Mouse (Mus musculus) thymus, postnatal 14 days (tissue): ENCODE data around the gene Gm525.
"Not testable (repeated sequence)": the region's sequence is repeated elsewhere in the genome, so short reads cannot be mapped to it uniquely, and the experiment has no call there.

Experiments used
- DNase-seq: peaks from one replicate; pipeline ENCODE4 v3.0.0; 2021

Gene Gm525

DNA sequence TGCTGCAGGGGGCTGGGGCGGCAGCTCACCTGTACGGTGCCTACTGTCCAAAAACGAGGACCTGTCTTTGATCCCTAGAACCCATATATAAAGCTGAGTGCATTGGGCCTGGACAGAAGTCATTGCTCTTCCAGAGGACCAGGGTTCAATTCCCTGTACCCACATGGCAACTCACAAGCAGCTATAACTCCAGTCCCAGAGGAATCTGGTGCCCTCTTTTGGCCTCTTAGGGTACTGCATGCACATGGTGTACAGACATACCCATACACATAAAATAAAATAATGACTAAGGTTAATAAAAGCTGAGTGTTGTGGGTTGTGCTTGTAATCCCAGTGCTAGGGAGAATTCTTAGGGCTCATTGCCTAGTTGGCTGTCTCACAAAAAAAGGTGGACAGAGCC lies 8.3 kb upstream of the Gm525 start:
- peak; percentile 79 for DNase-seq

DNA sequence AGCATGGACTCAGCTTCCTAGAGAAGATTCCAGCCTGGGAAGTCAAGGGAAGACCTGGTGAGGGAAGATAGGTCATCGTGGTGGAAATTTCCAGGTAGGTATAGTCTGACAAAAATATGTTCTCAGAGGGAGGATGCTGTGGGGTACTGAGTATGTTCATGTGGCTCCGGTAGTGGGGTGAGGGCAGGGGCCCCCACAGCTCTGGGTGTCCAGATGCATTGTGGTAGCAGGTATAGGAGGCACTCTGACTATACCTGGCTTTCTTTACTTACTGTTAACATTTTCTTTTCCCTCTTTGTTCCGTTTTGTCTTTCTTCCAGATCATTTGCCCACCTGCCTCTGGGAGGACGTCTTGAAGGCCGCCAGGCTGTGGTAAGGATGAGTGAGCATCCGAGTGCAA lies 7.5 kb upstream of the Gm525 start:
- peak; percentile 78 for DNase-seq

DNA sequence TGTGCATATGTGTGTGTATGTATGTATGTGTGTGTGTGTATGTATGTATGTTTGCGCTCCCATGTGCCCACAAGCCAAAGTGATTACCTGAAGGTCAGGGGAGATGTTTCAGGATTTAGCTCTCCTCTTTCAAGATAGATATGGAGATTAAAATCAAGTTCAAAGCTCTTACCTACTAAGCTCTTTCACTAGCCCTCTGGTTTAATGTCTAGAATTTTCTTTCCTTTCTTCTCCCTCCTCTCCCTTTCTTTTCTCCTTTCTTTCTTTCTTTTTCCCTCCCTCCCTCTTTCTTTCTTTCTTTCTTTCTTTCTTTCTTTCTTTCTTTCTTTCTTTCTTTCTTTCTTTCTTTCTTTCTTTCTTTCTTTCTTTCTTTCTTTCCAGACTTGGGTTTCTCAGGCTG lies 6.9 kb upstream of the Gm525 start, which contains the start of gene Dgke:
TSS of gene Dgke (minus strand) at position 101 of the 400 bp plus-strand sequence.
- peak; percentile 9 for DNase-seq

DNA sequence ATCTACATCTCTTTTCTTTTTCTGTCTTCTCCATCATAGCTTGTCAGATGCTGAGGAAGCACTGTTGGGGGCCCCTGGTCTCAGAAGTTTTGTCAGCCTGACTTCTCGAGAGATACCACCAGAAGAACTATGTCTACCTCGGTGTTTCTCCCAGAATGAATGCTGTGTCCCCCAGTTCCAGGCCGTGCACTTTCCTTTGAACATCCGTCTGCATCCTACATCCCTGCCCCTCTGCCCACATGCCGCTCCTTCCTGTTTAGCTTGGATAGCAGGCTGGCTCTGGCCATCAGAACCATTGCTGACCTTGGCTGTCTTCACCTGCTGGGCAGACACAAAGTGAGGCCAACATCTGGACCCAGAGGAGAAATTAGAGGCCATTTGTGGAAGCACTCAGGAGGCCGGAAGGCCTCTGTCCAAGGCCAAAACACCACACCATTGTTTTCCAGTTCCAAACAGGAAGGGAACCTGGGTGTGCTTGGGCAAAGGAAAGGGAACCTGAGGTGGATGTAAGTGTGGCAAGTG lies 6.3 kb upstream of the Gm525 start:
- peak; percentile 64 for DNase-seq

DNA sequence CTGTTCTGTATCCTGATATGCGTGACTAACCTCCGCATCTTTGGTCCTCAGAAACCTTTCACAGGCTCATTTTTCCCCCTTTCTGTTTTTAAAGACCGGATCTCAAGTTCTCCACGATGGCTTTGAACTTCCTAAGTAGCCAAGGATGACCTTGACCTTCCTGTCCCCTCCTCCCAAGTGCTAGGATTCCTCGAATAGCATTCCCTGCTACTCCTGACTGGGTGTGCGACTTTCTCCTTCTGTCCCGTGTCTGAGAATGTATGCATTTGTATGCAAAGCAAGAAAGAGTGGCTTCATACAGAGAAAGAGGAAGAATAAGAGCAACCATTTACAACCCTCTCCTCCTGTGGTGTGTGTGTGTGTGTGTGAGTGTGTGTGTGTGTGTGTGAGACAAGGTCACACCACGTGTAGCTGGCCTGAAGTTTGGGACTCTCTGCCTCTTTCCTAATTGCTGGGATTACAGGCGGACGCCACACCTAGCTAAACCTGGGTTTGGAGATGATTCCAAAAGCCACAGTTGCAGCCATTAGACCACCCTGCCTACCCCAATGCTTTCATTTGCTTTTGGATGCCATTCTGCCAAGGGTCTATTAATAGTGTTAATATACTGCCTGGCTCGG lies 5.7 kb upstream of the Gm525 start:
- DNase-seq = no peak

DNA sequence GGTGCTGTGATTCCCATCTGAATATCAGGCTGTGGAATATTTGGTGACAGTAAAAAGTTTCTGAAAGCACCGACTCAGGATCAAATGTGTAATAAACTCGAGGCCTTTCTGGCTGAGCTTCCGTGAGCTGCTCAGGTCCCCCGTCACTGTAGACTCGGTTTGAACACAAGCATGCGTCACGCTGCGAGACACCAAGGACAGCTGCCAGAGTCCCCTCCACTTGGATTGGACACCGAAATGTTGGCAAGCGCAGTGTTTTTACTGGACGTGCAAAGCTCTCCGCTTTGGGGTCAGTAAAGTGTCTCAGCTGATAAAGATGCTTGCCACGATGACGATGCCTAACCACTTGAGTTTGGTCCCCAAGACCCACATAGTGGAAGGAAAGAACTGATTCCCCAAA lies 5.0 kb upstream of the Gm525 start:
- peak; percentile 42 for DNase-seq

DNA sequence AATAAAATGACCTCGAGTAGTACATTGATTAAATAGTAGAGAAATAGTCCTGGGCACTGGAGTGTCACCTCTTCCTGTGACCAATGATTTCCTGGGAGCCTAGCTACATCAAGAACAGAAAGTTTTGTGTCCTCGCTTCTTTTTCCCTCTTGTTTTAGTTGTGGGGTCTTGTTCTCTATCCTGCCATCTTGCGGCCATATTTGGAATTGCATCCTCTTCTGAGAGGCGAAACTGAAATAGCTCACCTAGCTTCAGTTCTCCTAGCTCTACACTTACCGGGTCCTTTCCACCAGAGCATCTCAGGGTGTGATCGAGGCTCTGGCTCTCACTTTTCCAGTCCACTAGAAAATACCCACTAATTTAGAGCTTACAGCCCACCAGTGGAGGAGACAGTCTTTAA lies 4.3 kb upstream of the Gm525 start:
- peak; percentile 90 for DNase-seq

DNA sequence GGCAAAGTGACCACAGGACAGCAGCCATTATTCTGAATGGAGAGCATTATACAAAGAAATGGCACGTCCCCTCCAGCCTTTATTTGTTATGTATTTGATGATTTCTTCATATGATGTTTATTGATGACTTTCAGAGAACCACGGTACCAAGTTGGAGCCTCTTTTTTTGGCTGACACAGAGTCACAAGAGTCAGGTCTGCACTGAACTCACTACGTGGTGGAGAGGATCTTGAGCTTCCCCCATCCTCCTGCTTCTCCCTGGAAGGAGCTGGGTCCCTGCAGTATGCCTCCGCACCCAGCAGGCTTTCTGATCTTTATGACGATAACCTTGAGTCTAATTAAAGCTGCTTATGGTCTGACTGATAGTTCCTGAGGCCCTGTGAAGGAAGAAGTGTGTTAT lies 2.1 kb upstream of the Gm525 start:
- no peak for DNase-seq

DNA sequence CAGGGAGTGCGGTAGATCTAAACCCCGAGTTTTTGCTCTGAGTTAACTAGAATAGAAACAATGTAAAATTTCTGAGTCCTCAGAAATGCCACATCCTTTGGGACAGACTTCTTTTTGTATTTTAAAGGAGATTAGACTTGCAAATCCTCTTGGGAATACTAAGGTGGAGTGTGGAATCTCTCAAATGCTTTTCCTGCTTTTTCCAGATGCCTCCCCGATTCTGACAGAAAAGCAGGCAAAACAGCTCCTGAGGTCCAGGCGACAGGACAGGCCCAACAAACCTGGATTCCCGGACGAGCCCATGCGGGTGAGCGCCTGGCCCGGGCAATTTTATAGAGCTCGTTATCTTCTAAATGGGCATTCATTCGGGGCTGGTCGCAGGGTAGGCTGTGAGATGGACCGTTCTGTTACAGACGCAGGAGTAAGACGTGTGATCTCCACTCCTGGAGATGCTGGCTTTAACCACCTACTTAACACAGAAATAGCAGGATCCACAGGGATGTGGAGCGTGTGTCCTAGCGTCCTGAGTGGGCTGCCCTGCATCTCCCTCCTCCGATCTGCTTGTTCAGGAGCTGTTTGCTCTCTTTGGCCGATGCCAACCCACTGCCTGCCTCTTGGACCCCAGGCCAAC lies 1.3 kb downstream of the Gm525 start:
- DNase-seq = no peak

DNA sequence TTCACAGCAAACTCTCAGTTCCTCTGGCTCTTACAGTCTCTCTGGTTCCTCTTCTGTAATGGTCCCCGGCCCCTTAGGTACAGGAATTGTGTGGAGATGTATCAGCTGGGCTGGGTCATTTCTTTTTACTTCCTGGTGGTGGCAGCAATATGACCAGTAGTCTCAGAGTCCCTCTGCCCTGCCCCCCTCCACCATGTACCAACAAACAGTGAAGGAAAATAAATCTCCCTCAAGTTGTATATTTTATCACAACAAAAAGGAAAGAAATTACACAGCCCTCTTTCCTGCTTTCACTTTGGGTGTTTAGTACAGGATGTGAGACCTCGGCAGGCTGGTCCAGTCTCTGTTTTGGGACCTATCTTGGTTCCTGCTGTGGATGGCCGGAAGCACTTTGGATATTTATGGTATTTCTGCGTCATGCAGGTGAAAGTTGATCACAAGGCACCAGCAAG lies 2.8 kb downstream of the Gm525 start:
- peak; percentile 45 for DNase-seq

DNA sequence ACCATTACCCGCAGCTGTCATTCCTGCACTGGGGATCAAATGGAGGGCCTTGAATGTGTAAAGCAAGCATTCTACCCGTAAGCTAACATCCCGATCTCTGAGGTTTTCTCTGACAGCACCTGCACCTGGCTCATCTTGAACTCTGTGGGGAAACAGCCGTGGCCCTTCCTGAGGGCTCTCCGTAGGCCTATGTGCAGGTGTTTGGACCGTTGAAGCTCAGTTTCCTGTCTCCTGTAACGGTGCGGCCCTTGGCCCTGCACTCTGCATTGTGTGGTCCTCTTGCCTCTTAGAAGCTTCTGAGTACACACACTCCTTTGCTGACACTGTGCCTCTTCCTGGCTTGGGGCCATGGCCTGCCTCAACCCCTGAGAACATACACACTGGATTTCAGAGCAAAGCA lies 4.0 kb downstream of the Gm525 start:
- DNase-seq = peak; percentile 91

DNA sequence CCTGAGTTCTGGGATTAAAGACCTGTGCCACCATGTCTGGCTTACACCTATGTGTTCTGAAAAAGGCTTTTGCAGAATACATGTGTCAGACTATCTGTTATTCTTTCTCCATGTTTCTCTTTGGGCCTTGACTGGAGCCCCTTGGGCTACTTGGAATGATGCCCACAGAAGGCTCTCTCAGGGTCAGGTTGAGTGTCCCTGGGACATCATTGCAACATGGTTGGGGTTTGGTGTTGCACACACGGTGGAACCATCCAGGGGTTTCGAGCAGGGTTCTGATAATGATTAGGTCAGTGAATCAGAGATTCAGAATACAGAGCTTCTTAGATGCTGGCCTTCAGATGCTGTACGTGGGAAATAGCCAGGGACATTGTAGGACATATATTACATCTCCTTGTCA lies 4.7 kb downstream of the Gm525 start:
- no peak for DNase-seq

DNA sequence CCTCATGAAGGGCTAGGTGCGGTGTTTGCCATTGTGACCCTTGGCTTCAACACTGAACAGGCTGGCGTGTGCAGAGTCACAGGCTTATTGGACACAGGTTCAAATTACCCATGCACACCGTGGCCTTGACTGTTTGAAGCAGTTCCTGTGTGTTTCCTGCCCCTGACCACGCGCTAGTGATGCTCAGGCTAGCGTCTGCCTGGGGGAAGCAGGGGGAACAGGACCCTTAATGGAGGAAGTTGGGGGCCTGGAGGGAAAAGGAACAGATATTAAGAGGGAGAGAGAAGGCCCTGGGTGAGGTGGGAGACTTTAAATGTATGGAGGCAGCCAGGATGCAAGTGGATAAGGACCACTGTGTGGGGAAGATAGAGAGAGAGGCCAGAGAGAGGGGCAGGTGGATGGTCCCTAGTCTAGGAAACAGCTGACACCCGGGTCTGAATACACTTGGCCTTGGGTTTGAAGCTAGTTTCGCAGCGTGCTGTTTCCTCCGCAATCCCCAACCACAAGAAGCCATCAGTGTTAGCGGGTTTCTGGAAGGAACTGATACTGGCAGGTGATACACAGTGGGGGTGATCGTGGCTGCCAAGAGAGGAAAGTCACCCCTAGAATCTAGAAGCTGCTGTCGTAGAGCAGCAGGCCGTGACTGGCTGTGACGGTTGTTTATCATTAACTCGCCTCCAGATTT lies 5.5 kb downstream of the Gm525 start:
- DNase-seq = peak; percentile 69

DNA sequence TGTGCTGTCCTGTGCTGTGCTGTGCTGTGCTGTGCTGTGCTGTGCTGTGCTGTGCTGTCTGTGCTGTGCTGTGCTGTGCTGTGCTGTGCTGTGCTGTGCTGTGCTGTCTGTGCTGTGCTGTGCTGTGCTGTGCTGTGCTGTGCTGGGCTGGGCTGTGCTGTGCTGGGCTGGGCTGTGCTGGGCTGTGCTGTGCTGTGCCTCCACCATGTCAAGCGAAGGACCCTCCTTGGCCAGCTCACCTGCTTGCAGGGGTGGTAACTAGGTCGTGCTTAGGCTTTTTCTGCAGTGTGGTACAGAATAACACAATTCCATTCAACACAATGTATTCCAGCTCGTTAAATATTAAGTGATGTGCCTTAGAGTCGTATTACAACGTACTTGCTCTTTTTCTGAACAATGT lies 8.3 kb downstream of the Gm525 start:
- DNase-seq = peak; percentile 58

DNA sequence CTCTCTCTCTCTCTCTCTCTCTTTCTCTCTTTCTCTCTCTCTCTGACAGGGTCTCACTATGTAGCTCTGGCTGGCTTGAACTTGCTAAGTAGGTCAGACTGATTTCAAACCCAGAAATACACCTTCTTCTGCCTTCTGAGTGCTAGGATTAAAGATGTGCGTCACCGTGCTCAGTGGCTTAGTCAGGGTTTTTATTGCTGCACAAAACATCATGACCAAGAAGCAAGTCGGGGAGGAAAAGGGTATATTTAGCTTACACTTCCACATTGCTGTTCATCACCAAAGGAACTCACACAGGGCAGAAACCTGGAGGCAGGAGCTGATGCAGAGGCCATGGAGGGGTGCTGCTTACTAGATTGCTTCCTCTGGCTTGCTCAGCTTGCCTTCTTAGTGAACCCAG lies 9.1 kb downstream of the Gm525 start:
- DNase-seq = peak; percentile 52

DNA sequence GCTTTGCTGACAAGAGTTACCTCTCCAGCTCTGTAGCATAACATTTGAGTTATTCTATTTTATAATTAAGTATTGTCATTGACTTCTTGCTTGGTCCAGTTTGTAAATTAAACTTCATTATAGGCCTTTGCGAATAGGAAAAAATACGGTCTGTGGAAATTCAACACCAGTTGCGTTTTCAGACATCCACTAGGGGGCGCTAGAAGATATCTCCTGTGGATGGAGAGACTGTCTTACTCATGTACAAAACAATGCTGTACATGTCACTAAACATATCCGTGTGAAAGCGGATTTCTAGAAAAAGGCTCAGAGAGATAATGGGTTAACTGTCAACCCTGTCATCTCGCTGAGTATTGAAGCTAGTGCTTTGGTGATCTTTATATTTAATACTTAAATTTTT lies 11.0 kb downstream of the Gm525 start:
- peak; percentile 86 for DNase-seq

DNA sequence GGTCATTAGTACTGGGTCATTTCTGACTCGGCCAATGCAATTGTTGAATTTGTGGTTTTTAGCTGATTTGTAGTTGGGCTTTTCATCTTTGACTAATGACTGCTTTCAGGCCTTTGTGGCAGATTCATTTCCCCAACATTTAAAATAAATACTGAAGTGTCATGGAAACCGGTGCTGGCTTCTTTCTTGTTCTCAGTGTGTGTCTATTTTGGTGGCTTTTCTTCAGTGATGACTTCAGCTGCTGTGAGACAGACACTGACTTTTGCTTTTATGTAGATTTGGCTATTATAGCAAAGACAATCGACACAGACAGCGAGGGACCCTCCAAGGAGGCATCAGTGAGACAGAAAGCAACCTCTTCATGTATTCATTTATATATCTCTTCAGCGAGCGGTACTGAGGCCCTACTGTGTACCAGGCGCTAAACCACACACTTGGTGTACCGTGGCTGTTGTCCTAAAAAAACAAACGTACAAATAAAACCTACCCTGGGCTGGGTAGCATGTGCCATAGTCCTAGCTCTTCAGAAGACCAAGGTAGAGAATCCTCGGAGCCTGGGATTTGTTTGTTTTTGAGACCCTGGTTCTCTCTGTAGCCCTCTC lies 12.7 kb downstream of the Gm525 start:
- no peak for DNase-seq

DNA sequence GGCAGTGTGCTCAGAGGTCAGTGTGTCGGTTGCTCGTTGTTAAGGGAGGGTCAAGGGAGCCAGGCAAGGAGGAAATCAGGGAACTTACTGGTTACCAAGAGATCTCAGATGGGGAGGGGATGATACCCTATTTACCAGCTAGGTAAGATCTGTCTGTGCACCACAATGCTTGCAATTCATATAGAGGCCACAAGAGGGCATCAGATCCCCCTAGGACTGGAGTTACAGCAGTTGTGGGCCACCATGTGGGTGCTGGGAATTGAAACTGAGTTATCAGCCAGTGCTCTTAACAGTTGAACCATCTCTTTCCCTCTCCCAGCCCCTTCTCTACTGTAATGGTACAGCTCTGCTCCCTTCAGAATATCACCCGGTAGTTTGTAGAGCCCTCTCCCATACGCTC lies 15.1 kb downstream of the Gm525 start:
- DNase-seq = peak; percentile 32

DNA sequence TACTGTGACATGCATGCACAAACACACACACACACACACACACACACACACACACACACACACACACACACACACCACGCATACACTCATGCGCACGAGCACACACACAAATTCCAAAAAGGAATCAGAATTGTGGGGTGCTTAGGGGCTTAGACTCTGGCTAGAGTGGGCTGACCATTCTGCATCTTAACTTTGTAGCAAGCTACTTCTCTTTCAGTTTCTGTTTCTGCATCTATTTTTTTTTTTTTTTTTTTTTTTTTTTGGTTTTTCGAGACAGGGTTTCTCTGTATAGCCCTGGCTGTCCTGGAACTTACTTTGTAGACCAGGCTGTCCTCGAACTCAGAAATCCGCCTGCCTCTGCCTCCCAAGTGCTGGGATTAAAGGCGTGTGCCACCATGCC lies 16.7 kb downstream of the Gm525 start:
- not testable (repeated sequence) for DNase-seq

DNA sequence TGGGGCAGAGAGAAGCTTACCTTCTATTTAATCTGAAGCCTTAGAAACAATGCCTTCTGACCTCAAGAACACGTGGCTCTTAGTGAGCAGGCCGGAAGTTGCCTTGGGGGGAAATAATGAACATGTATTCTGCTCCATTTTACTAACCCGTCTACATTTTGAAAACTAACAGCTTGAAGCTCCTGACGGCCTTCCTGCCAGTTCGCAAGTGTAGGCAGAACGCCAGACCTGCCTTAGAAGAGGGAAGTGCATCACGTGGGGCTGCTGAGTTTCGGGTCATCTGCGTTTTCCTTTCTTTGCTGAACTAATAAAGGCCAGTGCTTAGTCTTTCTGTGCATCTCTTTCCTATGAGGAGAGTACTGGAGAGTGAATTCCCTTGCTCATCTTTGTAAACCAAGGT lies 19.1 kb downstream of the Gm525 start:
- DNase-seq = peak; percentile 54

DNA sequence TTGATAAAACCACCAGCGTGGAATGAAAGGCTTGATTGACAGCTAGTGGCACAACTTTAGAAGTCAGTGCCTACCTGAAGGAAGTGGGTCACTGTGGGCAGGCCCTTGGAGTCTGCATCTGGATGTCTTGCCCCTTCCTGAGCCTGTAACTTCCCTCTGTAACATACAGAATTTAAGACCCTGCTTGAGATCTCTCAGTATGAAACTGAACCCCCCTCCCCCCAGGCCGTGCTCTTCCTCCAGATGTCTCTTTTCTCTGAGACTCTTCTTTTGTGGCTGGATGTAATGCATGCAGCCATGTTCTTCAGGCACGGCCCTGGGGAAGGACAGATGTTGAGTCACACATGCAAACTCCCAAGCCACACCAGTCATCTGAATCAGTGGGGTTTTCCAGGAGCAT lies 21.7 kb downstream of the Gm525 start:
- DNase-seq = peak; percentile 79

DNA sequence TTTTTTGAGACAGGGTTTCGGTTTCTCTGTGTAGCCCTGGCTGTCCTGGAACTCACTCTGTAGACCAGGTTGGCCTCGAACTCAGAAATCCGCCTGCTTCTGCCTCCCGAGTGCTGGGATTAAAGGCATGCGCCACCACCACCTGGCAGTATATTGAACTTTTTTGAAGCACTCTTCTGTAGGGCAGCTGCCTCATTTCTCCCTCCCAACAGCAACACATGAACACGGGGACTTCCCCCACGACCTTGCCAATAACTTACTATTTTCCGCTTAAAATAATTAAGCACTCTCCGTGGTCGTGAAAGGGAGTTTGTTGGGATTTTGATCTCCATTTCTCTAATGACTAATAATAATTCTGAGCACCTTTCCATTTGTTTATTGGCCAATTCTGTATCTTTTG lies 23.7 kb downstream of the Gm525 start:
- DNase-seq = not testable (repeated sequence)

DNA sequence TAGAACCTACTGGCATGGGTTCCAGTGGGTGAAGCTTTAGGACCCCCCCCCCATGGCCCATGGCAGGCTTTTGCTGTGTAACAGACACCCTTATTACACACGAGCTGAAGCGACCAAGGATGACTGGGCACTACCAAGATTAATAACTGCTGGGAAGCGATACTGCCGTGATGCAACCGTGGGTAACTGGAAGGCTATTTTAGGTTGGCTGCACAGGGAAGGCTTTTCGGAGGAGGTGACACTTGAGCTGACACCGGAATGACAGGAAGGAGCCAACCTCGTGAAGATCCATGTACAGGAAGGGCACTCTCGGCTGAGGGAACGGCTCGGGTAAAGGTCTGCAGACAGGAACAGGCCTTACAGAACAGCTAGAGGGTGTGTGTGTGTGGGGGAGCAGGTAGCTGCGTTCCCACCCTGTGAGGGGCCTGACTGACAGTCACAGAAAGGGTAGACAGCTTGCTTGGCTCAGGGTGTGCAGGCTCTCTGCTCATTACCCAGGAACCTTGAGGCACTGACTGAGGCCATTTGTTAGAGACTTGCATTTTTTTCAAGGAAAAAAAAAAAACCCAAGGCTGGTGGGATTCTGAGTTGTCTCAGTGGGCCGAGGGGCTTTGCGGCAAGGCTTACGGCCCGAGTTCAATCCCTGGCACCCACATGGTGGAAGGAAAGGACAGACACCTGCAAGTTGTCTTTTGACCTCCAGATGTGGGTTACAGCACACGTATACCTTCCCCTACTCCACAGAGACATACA lies 24.6 kb downstream of the Gm525 start:
- peak; percentile 55 for DNase-seq
